Mouse (Mus musculus) ovary, postnatal 10 days (tissue): ENCODE measurements around the gene Hras.

Experiments used
- DNase-seq: peaks from one replicate; pipeline ENCODE4 v3.0.0; 2022; ENCODE audit warnings: low spot score

The Hras gene

GRCm38 (mm10) chr7:141213605-141214235, 19.9 kb upstream of the Hras start, which contains the start of gene Lmntd2:
Lmntd2 (minus strand) TSS chr7:141214080.
- no peak for DNase-seq

GRCm38 (mm10) chr7:141213133-141213532, 19.3 kb upstream of the Hras start:
- DNase-seq, result no peak

GRCm38 (mm10) chr7:141210606-141211131, 16.9 kb upstream of the Hras start:
- DNase-seq, result no peak

GRCm38 (mm10) chr7:141210137-141210536, 16.3 kb upstream of the Hras start:
- no peak for DNase-seq

- no peak for DNase-seq
These were observed 15.7 kb upstream of the Hras start for GRCm38 (mm10) chr7:141209526-141209925.

GRCm38 (mm10) chr7:141206182-141206937, 12.6 kb upstream of the Hras start:
- no peak for DNase-seq

- DNase-seq, result no peak
These were observed 11.7 kb upstream of the Hras start for GRCm38 (mm10) chr7:141205504-141205903.

- DNase-seq, result no peak
These were observed 10.7 kb upstream of the Hras start for GRCm38 (mm10) chr7:141204546-141204945.

- no peak for DNase-seq
These were observed 4.3 kb upstream of the Hras start for GRCm38 (mm10) chr7:141198121-141198520.

- DNase-seq, result no peak
These were observed 2.9 kb upstream of the Hras start for GRCm38 (mm10) chr7:141196619-141197282.

GRCm38 (mm10) chr7:141195754-141196153, 1.9 kb upstream of the Hras start:
- no peak for DNase-seq

GRCm38 (mm10) chr7:141194830-141195229, 1.0 kb upstream of the Hras start:
- DNase-seq, result peak; percentile 80

GRCm38 (mm10) chr7:141194409-141194808, 604 bp upstream of the Hras start:
- DNase-seq, result no peak

GRCm38 (mm10) chr7:141193348-141193856, 403 bp downstream of the Hras start:
- no peak for DNase-seq

GRCm38 (mm10) chr7:141192776-141193347, 943 bp downstream of the Hras start:
- DNase-seq, result no peak

GRCm38 (mm10) chr7:141191796-141192685, 1.8 kb downstream of the Hras start:
- DNase-seq, result no peak

- no peak for DNase-seq
These were observed 2.8 kb downstream of the Hras start for GRCm38 (mm10) chr7:141191036-141191435.

- no peak for DNase-seq
These were observed 3.6 kb downstream of the Hras start for GRCm38 (mm10) chr7:141190220-141190619.

GRCm38 (mm10) chr7:141188733-141189132, 5.1 kb downstream of the Hras start:
- no peak for DNase-seq

- DNase-seq, result no peak
These were observed 5.6 kb downstream of the Hras start for GRCm38 (mm10) chr7:141188194-141188593.

- peak; percentile 55 for DNase-seq
These were observed 17.6 kb downstream of the Hras start for GRCm38 (mm10) chr7:141176173-141176572.
